Mouse (Mus musculus): ENCODE results near the gene Cox8b. TPM values are rescaled to one million over a fixed set of nuclear protein-coding genes. Genes with fewer than 3 reads are reported as not detected.
A peak's percentile ranks its signal among the peaks of the same experiment; 100 is the strongest.

Gene Cox8b
- polyA plus RNA-seq, 1 experiment from 2014 or later, result not detected

GRCm38 (mm10) chr7:140857550-140858505, 42.4 kb downstream of the Cox8b start, which contains the start of gene Bet1l:
Gene Bet1l (minus strand): TSS chr7:140857577.
- Histone ChIP-seq H3K4me3 (peak within 1 kb of the TSS; percentile 68), H3K9ac (replicated peaks) (peak within 1 kb of the TSS; percentile 78), H3K9me3 (no peaks in the 10 kb centered on the region), H3K27ac (replicated peaks) (peak within 1 kb of the TSS; percentile 92), H3K4me2 (replicated peaks) (peak within 1 kb of the TSS; percentile 86), H3K27me3 (no peaks in the 10 kb centered on the region), H3K36me3 (peaks cover 42% of the 10 kb centered on the region), H3K4me1 (peaks cover 32% of the 10 kb centered on the region)
- 37% methylated on average over 40 of the region's 40 CpGs for WGBS
- ATAC-seq (replicated peaks), result peak; percentile 57

GRCm38 (mm10) chr7:140856785-140857549, 43.3 kb downstream of the Cox8b start, which contains the start of gene Ric8a:
Gene Ric8a (plus strand): TSS chr7:140856957.
- Histone ChIP-seq H3K4me3 (peak within 1 kb of the TSS; percentile 68), H3K36me3 (peaks cover 39% of the 10 kb centered on the region), H3K27me3 (no peaks in the 10 kb centered on the region), H3K4me2 (replicated peaks) (peak within 1 kb of the TSS; percentile 86), H3K27ac (replicated peaks) (peak within 1 kb of the TSS; percentile 92), H3K9me3 (no peaks in the 10 kb centered on the region), H3K4me1 (peaks cover 32% of the 10 kb centered on the region), H3K9ac (replicated peaks) (peak within 1 kb of the TSS; percentile 78)
- under 1% methylated on average over 50 of the region's 50 CpGs for WGBS
- ATAC-seq (replicated peaks), result peak; percentile 81

- Histone ChIP-seq H3K4me2 (replicated peaks) (peak within 1 kb of the TSS; percentile 86), H3K27me3 (no peaks in the 10 kb centered on the region), H3K4me3 (peak within 1 kb of the TSS; percentile 68), H3K4me1 (peaks cover 32% of the 10 kb centered on the region), H3K36me3 (peaks cover 38% of the 10 kb centered on the region), H3K9ac (replicated peaks) (peak within 1 kb of the TSS; percentile 78), H3K27ac (replicated peaks) (peak within 1 kb of the TSS; percentile 92), H3K9me3 (no peaks in the 10 kb centered on the region)
- WGBS, result 2% methylated on average over 51 of the region's 51 CpGs
- peak; percentile 75 for ATAC-seq (replicated peaks)
Observed at GRCm38 (mm10) chr7:140855860-140856784, 44.1 kb downstream of the Cox8b start, which contains the start of gene Gm45785. Gene Gm45785 (minus strand): TSS chr7:140856331.

GRCm38 (mm10) chr7:140855181-140855580, 45.1 kb downstream of the Cox8b start:
- peaks cover 32% of the 10 kb centered on the region for H3K4me1 ChIP-seq
- no peak overlapping the region for H3K27ac ChIP-seq (replicated peaks)
- no peaks in the 10 kb centered on the region for H3K9me3 ChIP-seq
- H3K4me2 ChIP-seq (replicated peaks), result peak overlapping the region; percentile 86
- H3K36me3 ChIP-seq, result peaks cover 32% of the 10 kb centered on the region
- H3K27me3 ChIP-seq, result no peaks in the 10 kb centered on the region
- peak overlapping the region; percentile 68 for H3K4me3 ChIP-seq
- WGBS, result 79% methylated on average over 9 of the region's 9 CpGs
- H3K9ac ChIP-seq (replicated peaks), result peak overlapping the region; percentile 78
- ATAC-seq (replicated peaks), result no peak

- H3K36me3 ChIP-seq, result peaks cover 29% of the 10 kb centered on the region
- no peak overlapping the region for H3K4me2 ChIP-seq (replicated peaks)
- H3K4me1 ChIP-seq, result peaks cover 29% of the 10 kb centered on the region
- H3K27ac ChIP-seq (replicated peaks), result no peak overlapping the region
- no peak for ATAC-seq (replicated peaks)
- WGBS, result 93% methylated on average over 18 of the region's 18 CpGs
- no peak overlapping the region for H3K4me3 ChIP-seq
- H3K9ac ChIP-seq (replicated peaks), result no peak overlapping the region
- no peaks in the 10 kb centered on the region for H3K9me3 ChIP-seq
- no peaks in the 10 kb centered on the region for H3K27me3 ChIP-seq
Observed at GRCm38 (mm10) chr7:140854483-140854882, 45.8 kb downstream of the Cox8b start.

GRCm38 (mm10) chr7:140853386-140853785, 46.9 kb downstream of the Cox8b start:
- H3K4me3 ChIP-seq, result no peak overlapping the region
- no peak overlapping the region for H3K4me2 ChIP-seq (replicated peaks)
- WGBS, result 84% methylated on average over 9 of the region's 9 CpGs
- H3K9ac ChIP-seq (replicated peaks), result no peak overlapping the region
- H3K27me3 ChIP-seq, result no peaks in the 10 kb centered on the region
- ATAC-seq (replicated peaks), result no peak
- no peaks in the 10 kb centered on the region for H3K9me3 ChIP-seq
- H3K36me3 ChIP-seq, result peaks cover 27% of the 10 kb centered on the region
- H3K4me1 ChIP-seq, result peaks cover 18% of the 10 kb centered on the region
- no peak overlapping the region for H3K27ac ChIP-seq (replicated peaks)

- Histone ChIP-seq H3K4me1 (peaks cover 13% of the 10 kb centered on the region), H3K27ac (replicated peaks) (no peak overlapping the region), H3K9ac (replicated peaks) (no peak overlapping the region), H3K27me3 (no peaks in the 10 kb centered on the region), H3K9me3 (no peaks in the 10 kb centered on the region), H3K4me2 (replicated peaks) (no peak overlapping the region), H3K4me3 (no peak overlapping the region), H3K36me3 (peaks cover 27% of the 10 kb centered on the region)
- no peak for ATAC-seq (replicated peaks)
- WGBS, result 93% methylated on average over 4 of the region's 4 CpGs
Observed at GRCm38 (mm10) chr7:140851916-140852315, 48.3 kb downstream of the Cox8b start.

Other genes with a start within 250 kb of the Cox8b start
- gene Olfr539, start 240.5 kb downstream of the Cox8b start, polyA plus RNA-seq (2015; fragmentation: Nextera tagmentation; extraction: Ambion mirVana), result 0.01 TPM in 1 of 2 replicates, not detected in the other
- not detected in 2 replicates for gene Olfr45, start 218.5 kb downstream of the Cox8b start, polyA plus RNA-seq (2015; fragmentation: Nextera tagmentation; extraction: Ambion mirVana)
- gene Olfr541, start 203.2 kb downstream of the Cox8b start, polyA plus RNA-seq (2015; fragmentation: Nextera tagmentation; extraction: Ambion mirVana), result not detected in 2 replicates
- not detected in 2 replicates for gene Cyp2e1, start 136.7 kb downstream of the Cox8b start, polyA plus RNA-seq (2015; fragmentation: Nextera tagmentation; extraction: Ambion mirVana)
- gene Syce1, start 112.6 kb downstream of the Cox8b start, polyA plus RNA-seq (2015; fragmentation: Nextera tagmentation; extraction: Ambion mirVana), result 0.13 and 0.55 TPM in 2 replicates
- 11.1 and 12.7 TPM in 2 replicates for gene Zfp941, start 78.3 kb downstream of the Cox8b start, polyA plus RNA-seq (2015; fragmentation: Nextera tagmentation; extraction: Ambion mirVana)
- gene Urah, start 65.4 kb downstream of the Cox8b start, polyA plus RNA-seq (2015; fragmentation: Nextera tagmentation; extraction: Ambion mirVana), result not detected in 2 replicates
- gene Scgb1c1, start 54.9 kb downstream of the Cox8b start, polyA plus RNA-seq (2015; fragmentation: Nextera tagmentation; extraction: Ambion mirVana), result not detected in 2 replicates
- gene Odf3, start 52.6 kb downstream of the Cox8b start, polyA plus RNA-seq (2015; fragmentation: Nextera tagmentation; extraction: Ambion mirVana), result 0.10 TPM in 1 of 2 replicates, not detected in the other
- gene Gm45785, start 44.1 kb downstream of the Cox8b start, polyA plus RNA-seq (2015; fragmentation: Nextera tagmentation; extraction: Ambion mirVana), result not detected in 2 replicates
- 91.2 and 96.9 TPM in 2 replicates for gene Ric8a, start 43.5 kb downstream of the Cox8b start, polyA plus RNA-seq (2015; fragmentation: Nextera tagmentation; extraction: Ambion mirVana)
- 44.3 and 46.9 TPM in 2 replicates for gene Bet1l, start 42.9 kb downstream of the Cox8b start, polyA plus RNA-seq (2015; fragmentation: Nextera tagmentation; extraction: Ambion mirVana)
- gene Psmd13, start 18.5 kb downstream of the Cox8b start, polyA plus RNA-seq (2015; fragmentation: Nextera tagmentation; extraction: Ambion mirVana), result 283 and 287 TPM in 2 replicates
- gene Sirt3, start 18.1 kb downstream of the Cox8b start, polyA plus RNA-seq (2015; fragmentation: Nextera tagmentation; extraction: Ambion mirVana), result 33.6 and 36.5 TPM in 2 replicates
- 0.24 and 0.28 TPM in 2 replicates for gene Nlrp6, start 20.5 kb upstream of the Cox8b start, polyA plus RNA-seq (2015; fragmentation: Nextera tagmentation; extraction: Ambion mirVana)
- gene Pgghg, start 40.9 kb upstream of the Cox8b start, polyA plus RNA-seq (2015; fragmentation: Nextera tagmentation; extraction: Ambion mirVana), result 8.5 and 8.7 TPM in 2 replicates
- 0.51 and 0.70 TPM in 2 replicates for gene Ifitm5, start 49.8 kb upstream of the Cox8b start, polyA plus RNA-seq (2015; fragmentation: Nextera tagmentation; extraction: Ambion mirVana)
- gene Gm45717, start 55.5 kb upstream of the Cox8b start, polyA plus RNA-seq (2015; fragmentation: Nextera tagmentation; extraction: Ambion mirVana), result not detected in 2 replicates
- gene Ifitm2, start 55.5 kb upstream of the Cox8b start, polyA plus RNA-seq (2015; fragmentation: Nextera tagmentation; extraction: Ambion mirVana), result 126 and 142 TPM in 2 replicates
- gene Ifitm1, start 66.8 kb upstream of the Cox8b start, polyA plus RNA-seq (2015; fragmentation: Nextera tagmentation; extraction: Ambion mirVana), result 6.5 and 7.6 TPM in 2 replicates
- gene Ifitm3, start 110.3 kb upstream of the Cox8b start, polyA plus RNA-seq (2015; fragmentation: Nextera tagmentation; extraction: Ambion mirVana), result 21.7 and 24.9 TPM in 2 replicates
- not detected in 2 replicates for gene Ifitm6, start 117.5 kb upstream of the Cox8b start, polyA plus RNA-seq (2015; fragmentation: Nextera tagmentation; extraction: Ambion mirVana)
- gene Gm17387, start 128.7 kb upstream of the Cox8b start, polyA plus RNA-seq (2015; fragmentation: Nextera tagmentation; extraction: Ambion mirVana), result not detected in 2 replicates
- gene B4galnt4, start 160.7 kb upstream of the Cox8b start, polyA plus RNA-seq (2015; fragmentation: Nextera tagmentation; extraction: Ambion mirVana), result 47.3 and 50.0 TPM in 2 replicates
- gene Pkp3, start 177.8 kb upstream of the Cox8b start, polyA plus RNA-seq (2015; fragmentation: Nextera tagmentation; extraction: Ambion mirVana), result not detected in 2 replicates
- gene Sigirr, start 200.1 kb upstream of the Cox8b start, polyA plus RNA-seq (2015; fragmentation: Nextera tagmentation; extraction: Ambion mirVana), result 1.8 and 2.0 TPM in 2 replicates
- 0.09 TPM in 1 of 2 replicates, not detected in the other for gene Ano9, start 217.4 kb upstream of the Cox8b start, polyA plus RNA-seq (2015; fragmentation: Nextera tagmentation; extraction: Ambion mirVana)
- 74.5 TPM in 2 replicates for gene Ptdss2, start 221.9 kb upstream of the Cox8b start, polyA plus RNA-seq (2015; fragmentation: Nextera tagmentation; extraction: Ambion mirVana)

All from forebrain, embryonic 15.5 days (tissue).